Mouse (Mus musculus) mature B cell (primary cell): Measurements from ENCODE around the gene Atn1.

ENCODE experiments used
- in situ Hi-C: fragments of 300-500 bp; cut with MboI; formaldehyde crosslinking; loops from 2 replicates; pipeline ENCODE4 v1.14.3; 2019

Atn1 gene

DNA sequence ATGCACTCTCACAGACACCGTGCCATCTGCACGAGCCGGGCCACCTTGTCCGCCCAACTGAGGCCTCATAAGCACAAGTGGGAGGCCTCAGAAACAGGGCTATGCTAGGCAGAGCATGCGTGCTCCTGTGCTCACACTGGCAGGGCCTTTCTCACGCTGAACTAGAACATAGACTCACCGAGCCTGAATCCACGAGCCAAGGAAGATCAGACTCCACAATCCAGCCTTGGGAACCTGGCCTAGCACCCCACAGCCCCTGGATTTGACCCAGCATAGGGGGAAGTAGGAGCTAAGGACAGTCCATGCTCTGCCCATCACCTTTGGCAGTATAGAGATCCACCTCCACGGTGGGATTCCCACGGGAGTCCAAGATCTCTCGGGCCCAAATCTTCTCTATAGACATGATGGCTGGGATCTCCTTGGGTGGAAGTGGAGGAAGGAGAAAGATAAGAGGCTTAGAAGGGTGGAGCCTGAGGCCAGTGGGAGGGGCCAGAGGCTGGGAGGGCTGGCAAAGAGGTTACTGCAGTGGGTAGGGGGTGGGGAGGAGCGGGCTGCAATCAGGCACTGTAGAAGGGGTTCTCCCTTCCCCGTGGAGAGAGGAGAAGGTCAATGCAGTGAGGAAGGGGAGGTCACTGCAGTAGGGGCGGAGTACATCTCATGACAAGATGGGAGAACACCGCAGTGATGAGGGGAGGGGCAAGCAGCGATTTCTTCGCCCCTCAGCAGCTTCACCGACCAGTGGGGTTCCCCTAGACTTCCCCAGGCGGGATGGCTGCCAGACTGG lies 11.8 kb upstream of the Atn1 start:
- in situ Hi-C loops: no loop called here

DNA sequence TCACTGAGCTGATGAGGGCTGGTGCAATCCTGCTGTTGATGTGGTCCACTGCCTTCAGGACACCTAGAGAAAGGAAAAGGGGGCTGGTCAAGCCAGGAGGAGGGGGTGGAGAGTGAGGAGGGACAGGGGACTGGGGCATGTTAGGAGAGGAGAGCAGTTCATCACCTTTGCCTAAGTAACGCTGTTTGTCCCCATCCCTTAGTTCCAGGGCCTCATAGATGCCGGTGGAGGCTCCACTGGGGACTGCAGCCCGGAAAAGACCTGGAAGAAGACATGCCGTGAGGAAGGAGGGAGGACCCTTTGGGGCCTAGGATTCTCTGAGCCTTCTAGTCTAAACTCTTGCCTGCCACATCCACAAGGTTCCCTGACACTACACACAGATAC lies 11.2 kb upstream of the Atn1 start:
- in situ Hi-C loops: no loop called here

DNA sequence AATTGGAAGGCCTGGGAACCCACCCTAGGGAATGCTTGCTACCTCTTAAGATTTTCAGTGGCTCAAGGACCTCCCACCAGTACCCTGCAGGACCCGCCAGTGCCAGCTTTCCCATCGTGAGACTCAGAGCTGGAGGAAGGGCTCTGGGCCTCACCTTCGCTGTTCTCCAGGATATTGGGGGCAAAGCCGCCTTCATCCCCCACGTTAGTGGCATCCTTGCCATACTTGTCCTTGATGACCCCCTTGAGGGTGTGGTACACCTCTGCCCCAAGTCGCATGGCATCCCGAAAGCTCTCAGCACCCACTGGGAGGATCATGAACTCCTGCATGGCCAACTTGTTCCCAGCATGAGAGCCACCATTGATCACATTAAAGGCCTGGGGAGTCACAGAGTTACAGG lies 9.6 kb upstream of the Atn1 start:
- in situ Hi-C loops: no loop called here

DNA sequence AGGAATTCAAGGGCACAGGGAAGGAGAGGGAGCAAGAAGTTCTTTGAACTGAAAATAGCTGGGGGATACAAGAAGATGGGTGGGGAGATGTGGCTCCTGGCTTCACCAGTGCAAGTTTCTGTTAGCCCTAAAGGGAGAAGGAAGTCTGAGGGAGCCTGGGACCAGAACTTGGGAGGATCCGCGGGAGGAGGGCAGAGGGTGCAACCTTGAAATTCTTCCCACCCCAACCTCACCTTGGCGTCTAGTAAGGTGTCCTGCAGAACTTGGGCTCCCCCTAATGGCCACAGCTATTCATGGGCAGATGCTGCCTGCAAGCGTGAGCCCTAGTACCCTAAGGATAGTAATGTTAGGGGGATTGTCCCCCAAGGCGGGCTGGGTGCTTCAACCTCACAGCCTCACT lies 2.9 kb upstream of the Atn1 start:
- in situ Hi-C loops: no loop called here

DNA sequence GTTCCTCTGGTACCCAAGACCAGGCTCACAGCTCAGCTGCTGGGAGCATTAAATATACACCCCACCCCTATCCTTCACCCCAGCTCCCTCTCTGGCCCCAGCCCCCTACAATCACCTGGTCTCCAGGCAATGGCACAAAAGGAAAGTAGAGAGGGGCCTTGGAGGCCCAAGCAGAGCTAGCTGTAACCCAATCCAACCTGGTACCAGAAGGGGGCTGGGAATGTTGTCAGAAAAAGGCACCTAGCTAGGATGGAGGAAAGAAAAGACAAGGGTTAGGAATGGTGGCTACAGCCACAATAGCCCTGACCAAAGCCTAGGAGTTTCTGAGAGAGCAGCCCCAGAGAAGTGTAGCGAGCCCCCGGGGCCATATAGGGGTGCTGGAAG lies 2.5 kb upstream of the Atn1 start:
- in situ Hi-C loops: no loop called here

DNA sequence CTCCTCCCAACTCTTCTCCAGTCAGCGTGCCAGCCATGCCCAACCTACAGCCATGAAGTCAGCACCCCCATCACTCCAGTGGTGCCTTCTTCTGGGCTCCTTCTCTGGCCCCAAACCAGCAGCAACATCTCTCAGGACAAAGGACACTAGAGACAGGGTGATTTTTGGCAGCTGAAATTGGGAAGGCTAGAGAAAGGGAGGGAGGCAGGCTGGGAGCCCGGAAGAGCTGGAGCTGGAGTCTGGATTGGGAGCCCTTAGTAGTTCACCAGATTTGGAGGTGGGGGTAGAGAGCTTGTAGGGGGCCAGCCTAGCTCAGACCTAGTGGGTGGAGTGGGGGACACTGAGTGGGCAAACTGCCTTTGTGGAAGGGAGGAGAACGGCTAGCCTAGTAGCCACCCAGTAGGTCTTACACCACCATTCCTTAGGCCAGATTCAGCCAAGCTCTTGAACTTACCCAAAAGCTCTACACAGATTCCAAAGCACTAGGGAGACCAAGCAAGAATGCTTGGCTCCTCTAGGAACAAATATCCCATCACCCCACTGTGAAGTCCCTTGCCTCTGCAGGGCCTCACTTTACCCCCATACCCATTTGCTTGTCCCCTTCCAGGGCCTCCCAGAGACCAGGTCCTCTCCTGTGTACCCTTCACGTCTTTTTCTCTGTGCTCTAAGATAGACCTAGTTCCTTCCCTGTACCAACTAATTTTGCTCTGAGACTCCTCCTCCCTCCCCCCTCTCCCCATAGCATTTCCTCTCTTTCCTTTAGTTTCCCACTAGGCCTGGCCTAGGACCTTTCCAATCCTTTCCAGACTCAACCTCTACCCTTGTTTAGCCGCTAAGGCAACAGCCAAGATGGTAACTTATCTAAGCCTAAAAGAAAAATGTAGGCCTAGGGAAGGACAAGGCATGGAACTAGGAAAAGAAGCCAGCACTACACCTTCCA lies 1.9 kb upstream of the Atn1 start:
- in situ Hi-C loops: no loop called here

DNA sequence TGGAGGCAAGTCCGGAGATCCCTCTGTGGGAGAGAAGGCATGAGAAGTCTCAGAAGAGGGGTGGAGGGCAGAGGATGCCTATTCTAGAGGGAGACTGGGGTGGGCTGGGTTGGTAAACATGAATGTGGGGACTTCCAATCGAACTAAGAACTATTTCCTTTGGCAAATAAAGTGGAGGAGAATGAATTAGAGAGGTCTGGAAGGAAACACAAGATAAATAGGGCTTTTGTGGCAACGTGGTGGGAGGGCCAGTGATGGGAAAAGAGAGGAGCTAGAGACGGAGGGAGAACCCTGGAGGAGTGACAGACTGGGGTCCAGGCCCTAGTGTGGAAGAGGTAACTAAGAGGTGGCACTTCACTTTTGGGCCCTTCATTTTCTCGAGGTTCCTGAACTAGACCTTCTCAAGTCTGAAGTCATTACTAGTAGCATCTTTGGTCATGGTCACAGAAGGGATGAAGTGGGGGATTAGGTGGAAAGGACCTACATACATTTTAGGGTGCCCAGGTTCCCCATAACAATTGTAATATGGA lies 1.1 kb upstream of the Atn1 start:
- in situ Hi-C loops: no loop called here

DNA sequence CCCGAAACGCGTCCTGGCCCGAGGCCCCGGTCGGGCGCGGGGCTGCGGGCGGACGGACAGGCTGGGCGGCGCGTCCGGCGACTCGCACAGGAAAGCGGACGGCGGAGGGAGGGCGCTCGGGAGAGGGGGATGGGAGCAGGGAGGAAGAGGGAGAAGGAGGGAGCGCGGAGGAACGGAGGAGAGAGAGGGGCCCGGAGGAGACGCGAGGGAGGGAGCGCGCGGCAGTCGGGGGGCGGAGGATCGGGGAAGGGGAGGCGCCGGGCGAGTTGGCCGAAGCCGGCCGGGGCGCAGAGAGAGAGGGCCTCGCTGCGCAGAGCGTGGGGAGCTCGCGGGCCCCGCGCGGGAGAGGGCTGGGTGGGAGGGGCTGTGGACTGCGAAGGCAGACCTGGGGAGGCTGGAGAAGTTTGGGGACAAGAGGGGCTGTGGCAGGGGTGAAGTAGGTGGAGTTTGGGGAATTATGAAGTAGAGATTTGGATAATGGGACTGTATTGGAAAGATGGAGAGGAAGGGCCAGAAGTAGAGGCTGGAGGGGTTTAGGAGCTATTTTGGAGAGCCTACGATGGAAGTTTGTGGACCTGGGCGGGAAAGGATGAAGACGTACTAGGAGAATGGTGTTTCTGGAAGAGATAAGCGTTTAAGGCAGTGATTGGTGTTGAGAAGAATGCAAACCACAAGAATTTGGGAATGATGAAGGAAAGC lies 477 bp upstream of the Atn1 start:
- in situ Hi-C loops: no loop called here

DNA sequence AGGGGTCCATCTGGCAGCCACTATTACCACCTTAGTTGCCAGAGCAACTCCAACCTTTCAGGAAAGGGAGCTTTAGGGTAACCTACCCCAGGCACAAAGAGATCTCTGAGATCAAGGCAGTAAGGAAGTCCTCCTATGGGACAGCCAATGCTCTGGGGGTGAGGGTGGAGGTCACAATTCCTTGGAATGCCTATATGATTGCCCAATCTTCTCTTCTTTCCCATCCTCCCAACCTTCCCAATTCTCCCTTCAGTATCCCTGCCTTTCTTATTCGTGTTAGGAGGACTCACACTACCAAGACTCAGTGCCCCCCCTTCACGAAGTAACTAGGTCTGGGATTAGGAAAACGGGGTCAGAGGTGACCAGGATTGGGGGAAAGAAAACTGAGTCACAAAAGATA lies 1.0 kb downstream of the Atn1 start:
- in situ Hi-C loops: no loop called here

DNA sequence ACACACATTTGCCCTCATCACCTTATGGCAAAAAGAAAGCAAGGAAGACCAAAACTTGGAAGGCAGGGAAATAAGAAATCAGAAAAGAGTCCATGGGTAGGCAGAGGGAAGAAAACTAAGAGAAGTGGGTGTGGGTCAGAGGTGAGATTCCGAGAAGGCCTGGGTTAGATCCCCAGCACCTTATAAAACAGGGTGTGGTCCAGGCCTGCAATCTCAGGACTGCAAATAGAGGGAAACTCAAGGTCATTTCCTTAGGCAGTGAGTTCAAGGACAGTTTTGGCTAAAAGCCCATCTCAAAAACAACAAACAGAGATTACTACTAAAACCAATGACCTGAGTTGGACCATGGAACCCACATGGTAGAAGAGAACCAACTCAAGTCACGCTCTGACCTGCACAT lies 2.5 kb downstream of the Atn1 start:
- in situ Hi-C loops: no loop called here

DNA sequence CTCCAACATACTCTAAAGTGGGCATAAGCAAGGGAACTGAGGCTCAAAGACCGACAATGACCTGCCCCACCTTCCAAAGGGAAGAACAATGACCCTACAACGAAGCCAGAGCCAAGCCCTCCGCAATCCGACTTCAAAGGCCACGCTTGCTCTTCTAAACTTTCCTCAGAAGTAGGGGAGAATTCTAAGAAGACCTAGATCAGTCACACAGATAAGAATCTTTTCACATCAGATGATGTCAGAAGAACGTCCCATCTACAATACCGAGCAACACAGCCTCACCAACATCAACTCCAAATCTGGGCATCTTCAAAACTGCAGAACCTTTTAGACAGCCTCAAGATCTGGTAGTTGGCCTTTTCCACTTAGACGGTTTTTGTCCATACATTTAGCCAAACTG lies 5.9 kb downstream of the Atn1 start:
- in situ Hi-C loops: no loop called here

DNA sequence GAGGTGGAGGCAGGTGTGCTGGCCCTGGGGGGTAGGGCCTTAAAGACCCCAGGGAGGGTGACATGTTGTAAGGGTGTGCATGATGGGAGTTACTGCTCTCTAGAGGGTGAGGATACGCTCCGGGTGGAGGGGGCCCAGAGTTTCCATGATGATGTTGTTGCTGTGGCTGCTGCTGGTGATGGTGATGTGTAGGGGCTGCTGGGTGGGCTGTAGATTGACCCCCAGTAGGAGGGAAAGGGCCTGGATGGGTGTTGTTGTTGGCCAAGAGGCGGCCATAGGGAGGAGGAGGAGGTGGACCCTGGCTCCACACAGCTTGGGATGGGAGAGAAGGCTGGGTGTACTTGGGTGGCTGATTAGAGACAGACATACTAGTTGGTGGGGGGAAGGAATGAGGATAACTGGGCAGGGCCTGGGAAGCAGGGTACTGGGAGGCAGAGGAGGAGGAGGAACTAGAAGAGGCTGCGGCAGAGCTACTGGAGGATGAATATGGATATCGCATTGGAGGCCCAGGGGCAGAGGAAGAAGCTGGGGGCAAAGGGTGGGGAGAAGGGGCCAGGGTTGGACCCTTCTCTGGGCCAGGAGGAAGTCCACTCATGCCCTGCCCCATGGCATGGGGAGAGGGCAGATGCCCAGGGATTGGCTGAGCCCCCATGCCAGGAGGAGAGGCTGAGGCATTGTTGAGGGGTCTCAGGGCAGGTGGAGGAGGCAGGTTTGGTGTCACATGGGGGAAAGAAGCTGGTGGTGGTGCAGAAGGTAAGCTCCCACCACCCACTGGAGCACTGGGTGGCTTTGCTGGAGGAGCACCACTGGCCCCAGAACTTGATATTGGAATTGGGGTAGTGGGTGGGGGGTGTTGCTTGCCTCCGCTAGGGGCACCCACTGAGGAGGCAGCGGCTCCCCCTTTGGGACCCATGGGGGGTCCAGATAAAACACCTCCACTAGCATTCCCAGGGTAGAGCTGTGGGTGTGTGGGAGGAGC lies 9.4 kb downstream of the Atn1 start:
- in situ Hi-C loops: no loop called here

DNA sequence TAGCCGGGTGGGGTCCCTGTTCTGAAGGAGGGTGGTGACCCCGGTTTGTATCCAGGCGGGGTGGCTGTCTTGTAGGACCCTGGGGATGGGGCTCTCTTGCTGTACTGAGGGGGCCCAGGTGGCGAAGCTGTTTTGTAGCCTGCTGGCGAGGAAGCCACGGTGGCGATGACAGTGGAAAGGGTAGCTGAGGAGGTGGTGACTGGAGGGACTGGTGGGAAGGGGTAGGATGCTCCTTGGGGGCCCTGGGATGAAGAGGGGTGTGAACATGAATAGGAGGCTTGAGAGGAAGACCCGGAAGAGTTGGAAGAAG lies 10.1 kb downstream of the Atn1 start:
- in situ Hi-C loops: no loop called here

DNA sequence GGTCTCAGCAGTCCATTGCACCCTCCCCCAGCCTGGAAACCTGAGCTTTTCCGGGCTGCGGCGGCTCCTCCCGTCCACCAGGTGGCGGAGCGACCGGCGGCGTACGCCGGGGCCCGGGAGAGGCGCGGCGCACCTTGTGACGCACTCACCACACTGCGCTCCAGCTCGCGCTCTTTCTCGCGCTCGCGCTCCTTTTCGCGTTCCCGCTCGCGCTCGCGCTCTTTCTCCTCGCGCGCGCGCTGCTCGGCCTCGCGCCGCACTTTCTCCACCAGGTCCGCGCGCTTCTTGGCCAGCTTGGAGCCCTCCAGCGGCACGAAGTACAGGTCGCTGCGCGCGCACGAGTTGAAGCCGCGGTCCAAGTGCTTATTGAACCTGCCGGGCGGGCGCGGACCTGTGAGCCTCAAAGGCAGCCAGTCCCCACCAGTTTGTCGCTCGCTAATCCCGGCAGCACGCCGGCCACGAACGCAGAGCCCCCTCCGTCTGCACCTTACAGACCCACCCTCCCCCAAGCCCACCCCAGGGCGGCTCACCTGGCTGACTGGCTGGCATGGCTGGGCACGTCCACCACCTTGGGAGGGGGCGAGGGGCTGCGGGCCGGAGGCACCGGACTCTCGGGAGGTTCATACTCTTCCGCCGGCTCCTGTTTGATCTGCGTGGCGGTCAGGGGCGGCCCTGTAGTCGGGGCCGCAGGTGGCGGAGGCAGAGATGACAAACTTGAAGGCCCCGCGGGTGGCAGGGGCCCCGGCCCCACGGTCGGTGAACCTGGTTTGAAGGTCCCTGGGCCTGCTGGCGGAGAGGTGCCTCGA lies 10.6 kb downstream of the Atn1 start:
- in situ Hi-C loops: no loop called here

DNA sequence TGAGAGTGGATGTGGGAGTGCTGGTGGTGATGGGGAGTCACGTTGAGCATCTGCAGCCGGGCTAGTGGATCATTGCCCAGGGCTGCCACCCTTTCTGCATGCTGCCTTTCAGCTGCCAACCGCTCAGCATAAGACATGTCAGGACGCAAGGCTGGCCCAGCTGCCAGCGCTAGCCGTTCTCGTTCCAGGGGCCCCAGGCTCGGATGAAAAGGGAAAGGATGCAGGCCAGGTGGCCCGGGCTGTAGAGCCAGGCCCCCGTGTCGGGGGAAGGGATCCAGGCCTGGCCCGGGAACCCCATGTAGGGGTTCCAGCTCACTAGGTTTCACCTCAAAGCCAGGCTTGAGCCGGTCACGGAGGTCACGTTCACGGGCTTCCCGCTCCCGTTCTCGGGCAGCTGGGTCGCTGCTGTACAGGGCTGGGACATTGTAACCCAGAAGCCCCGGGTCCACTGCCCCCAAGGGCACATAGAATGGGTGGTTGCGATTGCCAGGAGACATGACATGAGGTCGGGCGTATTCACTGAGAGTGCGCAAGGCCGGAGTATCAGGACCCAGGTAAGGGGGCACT lies 11.5 kb downstream of the Atn1 start:
- in situ Hi-C loops: no loop called here

DNA sequence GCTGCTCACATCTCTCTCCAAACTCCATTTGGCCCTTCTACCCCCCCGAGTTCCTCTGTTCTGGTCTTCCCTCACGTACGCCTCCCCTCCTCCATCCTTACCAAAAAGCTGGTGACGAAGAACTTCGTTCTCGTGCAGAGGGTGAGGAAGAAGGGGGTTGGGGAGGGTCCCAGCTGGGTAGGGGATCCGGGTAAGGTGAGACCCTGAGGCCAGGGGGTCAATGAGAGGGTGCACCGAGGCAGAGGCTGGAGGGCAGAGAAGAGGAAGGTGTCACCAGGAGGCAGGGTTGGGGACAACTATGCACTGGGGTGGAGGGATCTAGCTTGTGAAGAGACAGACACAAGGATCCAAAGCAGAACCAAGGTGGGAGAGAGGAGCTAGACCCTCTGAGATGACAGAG lies 12.7 kb downstream of the Atn1 start:
- in situ Hi-C loops: no loop called here

DNA sequence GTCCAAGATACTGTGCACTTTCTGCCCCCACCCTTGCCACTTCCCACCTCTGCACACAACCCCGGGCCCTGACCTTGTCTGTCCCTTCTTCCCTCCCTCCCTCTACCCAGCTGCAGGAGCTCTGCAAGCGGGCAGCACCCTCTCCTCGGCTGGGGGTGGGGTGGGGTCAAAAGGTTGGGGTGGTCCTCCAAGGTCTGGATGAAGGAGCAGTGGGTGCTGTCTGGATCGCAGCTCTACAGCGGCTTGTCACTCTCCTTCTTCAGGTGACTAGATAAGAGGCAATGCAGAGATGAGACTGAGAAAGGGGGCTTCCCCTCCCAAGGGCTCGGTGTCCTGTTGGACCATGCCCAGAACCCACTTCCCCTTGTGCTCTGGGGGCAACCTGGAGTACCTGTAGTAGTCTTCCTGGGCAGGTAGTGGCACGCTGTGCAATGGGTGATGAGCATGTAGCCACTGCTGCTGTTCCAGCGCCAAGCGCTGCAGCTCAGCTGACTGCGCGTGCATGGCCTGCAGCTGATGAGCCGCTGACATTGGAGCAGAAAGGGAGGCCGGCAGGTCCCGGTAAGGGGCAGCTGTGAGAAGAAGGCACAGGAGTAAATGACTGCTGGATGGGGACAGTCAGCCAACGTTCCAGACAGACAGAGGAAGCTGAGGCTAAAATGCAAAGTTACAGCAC lies 13.3 kb downstream of the Atn1 start:
- in situ Hi-C loops: no loop called here

DNA sequence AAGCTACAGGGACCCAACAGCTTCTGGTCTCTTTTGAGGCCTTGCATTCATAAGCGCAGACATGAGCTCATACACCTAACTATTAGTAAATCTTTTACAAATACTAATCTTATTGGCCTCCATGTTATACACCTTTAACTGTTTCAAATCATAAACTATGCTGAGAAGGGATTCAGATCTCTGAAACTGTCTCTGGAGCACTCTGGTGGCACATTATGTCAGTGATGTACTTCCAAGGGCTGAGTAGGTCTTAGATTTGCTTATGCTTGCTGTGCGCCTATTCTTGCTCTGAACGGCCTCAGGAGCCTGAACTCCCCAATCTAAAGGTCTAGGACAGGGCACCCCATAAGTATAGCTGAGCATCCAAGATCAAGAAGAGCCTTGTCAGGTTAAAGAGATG lies 14.5 kb downstream of the Atn1 start:
- in situ Hi-C loops: no loop called here

DNA sequence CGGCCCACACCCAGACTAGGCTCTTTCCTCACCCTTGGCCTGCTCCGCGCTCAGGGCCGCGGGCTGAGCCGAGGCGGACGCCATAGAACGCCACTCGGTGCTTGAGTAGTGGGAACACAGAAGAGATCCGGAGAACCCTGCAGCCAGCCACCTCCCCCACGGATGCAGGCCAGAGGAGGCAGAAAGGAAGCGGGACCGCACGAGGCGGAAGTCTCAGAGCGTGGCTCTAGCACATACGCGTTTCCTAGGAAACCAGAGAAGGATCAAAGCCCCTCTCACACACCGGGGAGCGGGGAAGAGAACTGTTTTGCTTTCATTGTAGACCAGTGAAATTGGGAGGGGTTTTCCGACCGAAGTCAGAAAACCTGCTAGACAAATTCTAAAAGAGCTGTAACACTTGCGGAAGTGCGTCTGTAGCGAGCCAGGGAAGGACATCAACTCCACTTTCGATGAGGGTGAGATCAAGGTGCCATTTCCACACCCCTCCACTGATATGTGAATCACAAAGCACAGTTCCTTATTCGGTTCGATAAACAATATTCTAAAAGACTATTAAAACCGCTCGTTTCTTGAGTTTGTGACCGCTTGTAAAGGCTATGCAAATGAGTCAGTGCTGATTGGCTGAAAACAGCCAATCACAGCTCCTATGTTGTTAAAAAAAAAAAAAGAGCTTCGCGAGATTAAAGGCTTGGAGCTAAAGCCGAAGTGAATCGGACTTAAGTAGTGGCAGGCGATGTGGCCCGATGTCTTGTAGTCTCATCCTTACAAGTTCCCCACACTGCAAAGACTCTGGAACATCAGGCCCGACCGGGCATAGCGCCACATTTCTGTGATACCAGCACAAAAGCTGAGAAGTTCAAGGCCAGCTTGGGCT lies 15.2 kb downstream of the Atn1 start, which contains the start of gene Grcc10:
Gene Grcc10, minus strand, starts transcription at position 487 of the 874 bp plus-strand sequence.
- in situ Hi-C loops: no loop called here
